Mouse (Mus musculus): Measurements from ENCODE around the gene Uvrag.

DNA sequence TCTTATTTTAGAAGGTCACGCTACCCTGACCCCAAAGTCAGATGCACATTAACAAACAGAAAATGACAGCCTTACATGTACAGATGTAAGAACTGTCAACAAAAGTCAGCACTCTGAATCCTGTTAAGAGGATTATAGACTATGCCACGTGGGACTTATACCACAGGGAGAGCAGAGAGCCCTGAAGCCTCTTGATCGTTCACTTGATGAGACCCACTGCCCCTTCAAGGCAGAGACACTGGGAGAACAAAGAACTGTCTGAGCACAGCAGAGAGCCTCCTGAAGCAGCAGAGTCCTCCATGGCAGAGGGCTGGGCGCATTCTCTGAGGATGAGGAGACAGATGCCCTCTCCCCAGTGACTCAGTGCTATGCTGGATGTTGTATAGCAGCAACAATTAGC lies 166.4 kb downstream of the Uvrag start:
- TF ChIP-seq POLR2A (IDR thresholded peaks at IDR 0.05; ENCODE audit: control insufficient read depth in 1 of 2, insufficient read depth in 1 of 2, low read depth in 1 of 2, low read length in 2 of 2, poor library complexity in 1 of 2): no peak
- TF ChIP-seq POLR2AphosphoS2 (IDR thresholded peaks at IDR 0.05; ENCODE audit: low read length): no peak
- no peak for TF ChIP-seq EP300 (IDR thresholded peaks at IDR 0.05; ENCODE audit: low read depth in 1 of 2, low read length in 2 of 2)
- TF ChIP-seq NRF1 (IDR thresholded peaks at IDR 0.05; ENCODE audit: insufficient read depth, low read depth, low read length, poor library complexity, severe bottlenecking): no peak
- TF ChIP-seq ETS1 (IDR thresholded peaks at IDR 0.05; ENCODE audit: low read depth, low read length): no peak
- no peak for TF ChIP-seq CTCF (IDR thresholded peaks at IDR 0.05 in 2 of 3, conservative IDR thresholded peaks at IDR 0.05 in 1 of 3; ENCODE audit: control insufficient read depth in 1 of 3, insufficient read depth in 1 of 3, low read depth in 2 of 3, low read length in 3 of 3, poor library complexity in 1 of 3, severe bottlenecking in 1 of 3)
